Mouse (Mus musculus): ENCODE data around the gene Usp49.
"Not testable (repeated sequence)": the region's sequence is repeated elsewhere in the genome, so short reads cannot be mapped to it uniquely, and the experiment has no call there.

Usp49 gene

DNA sequence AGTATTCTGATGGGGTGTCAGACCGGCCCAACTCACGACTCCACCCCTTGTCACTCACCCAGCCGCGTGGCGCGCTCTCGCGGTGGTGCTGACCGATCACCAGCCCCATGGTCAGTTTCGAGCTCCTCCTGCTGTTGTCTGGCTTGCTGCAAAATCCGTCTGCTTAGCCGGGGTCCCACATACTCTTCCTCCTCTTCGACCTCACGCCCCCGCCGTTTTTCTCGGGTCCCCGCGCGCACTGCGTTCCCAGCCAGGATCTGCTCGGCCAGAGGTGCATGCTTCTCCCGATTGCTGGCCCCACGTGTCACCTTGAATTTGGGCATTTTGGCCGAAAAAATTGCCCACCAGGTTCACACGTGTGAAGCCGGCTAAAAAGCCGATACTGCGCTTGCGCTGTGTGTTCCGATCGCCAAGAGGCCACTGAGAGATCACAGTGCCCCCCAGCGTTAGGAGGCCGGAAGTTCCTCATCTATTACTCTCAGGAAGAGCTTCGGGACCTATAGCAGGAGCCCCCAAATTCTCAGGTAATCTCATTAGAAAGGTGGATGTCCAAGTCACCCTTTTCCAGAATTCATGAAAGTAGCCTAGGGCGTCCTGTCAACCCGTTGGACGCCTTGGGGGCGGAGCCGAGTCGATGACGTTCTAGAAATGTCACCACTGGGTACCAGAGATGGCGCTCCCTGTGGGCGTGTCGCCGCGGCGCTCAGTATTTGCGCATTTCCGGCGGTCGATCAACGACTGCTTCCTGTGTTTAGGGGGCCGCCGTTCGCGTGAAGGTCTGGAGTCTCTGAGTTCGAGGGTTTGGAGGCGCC is 19.4 kb upstream of the Usp49 start, which contains the start of the genes Bysl, Med20 and Gm20517:
Bysl (minus strand) TSS at position 644 of the 812 bp plus-strand sequence.
Med20 (plus strand) TSS at position 734 of the 812 bp plus-strand sequence.
Gm20517 (plus strand) TSS at position 741 of the 812 bp plus-strand sequence.
- peak; percentile 91 to 95 for DNase-seq

DNA sequence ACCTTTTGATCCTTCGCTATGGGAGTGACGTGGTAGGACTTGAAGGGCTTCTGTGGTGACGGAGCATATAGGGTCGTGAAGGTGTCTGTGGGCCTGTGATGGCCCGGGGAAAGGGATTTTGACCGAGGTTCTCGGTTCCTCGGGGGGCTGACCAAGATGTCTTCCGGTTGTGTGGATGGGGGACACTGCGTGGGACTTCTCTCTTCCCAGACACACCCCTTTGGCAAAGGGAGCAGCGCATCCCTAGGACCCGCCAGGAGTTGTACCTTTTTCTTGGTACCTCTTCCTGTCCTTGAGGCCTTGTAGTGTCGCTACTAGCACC is 18.9 kb upstream of the Usp49 start:
- DNase-seq: no peak

- DNase-seq: no peak
Measured at GRCm38 (mm10) chr17:47614018-47614417, 16.5 kb upstream of the Usp49 start.

DNA sequence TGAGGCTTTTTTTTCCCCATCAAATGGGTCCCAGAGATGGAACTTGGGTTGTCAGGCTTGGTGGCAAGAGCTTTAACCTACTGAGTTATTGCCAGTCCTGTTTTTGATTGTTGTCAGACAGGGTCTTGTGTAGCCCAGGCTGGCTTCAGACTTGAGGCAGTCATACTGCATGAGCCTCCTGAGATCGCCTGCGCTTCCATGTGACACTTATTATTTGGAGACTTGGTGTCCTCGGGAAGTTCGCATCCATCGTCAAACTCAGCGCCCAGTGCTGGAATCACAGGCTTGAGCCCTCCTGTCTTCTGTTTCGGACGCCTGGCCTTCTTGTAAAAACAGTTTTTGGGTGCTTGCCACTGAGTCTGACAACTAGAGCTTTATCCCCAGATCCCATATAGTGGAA is 14.4 kb upstream of the Usp49 start:
- DNase-seq: no peak

DNA sequence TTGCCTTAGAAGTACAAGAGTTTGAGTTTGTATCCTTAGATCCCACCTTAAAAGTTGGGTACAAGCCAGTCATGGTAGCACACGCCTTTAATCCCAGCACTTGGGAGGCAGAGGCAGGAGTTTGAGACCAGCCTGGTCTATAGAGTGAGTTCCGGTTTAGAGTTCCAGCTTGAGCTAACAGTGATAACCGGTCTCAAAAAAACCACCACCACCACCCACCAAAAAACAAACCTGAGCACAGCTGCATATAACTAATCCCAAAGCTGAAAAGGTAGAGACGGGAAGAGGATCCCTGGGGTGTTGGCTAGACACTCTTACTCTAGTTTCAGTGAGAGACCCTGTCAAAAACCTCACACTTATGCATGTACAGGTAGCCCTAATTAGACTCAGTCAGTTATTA is 13.8 kb upstream of the Usp49 start:
- no peak for DNase-seq

GRCm38 (mm10) chr17:47617605-47618307 is 12.7 kb upstream of the Usp49 start:
- no peak for DNase-seq

- no peak for DNase-seq
Measured at GRCm38 (mm10) chr17:47618556-47619311, 11.8 kb upstream of the Usp49 start.

DNA sequence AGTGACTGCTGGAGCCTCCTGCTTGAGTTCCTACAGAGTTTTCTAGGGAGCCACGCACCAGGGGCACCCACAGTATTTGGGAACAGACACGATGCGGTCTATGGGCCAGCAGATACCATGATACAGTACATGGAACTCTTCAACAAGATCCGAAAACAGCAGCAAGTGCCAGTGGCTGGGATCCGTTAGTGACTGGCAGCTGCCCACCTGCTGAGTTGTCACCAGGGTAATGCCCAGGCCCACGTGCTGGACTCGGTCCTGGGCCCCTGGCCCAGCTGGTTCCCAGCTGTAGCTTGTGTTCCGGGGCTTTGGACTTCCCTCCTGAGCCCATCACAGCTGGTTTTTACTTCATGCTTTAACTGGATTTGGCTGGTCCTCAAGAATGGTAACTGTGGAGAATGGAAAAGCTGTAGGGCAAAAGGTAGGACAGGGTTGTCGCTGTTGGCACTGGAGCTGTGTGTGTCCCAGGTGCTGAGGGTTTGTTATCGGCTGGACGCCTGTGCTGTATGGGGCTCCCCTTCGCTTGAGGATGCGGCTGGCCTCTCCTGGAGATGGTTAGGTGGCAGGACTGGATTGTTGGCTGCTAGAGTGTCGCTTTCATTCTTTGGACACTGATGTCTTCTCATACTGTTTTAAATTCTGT is 7.5 kb upstream of the Usp49 start:
- DNase-seq: no peak

DNA sequence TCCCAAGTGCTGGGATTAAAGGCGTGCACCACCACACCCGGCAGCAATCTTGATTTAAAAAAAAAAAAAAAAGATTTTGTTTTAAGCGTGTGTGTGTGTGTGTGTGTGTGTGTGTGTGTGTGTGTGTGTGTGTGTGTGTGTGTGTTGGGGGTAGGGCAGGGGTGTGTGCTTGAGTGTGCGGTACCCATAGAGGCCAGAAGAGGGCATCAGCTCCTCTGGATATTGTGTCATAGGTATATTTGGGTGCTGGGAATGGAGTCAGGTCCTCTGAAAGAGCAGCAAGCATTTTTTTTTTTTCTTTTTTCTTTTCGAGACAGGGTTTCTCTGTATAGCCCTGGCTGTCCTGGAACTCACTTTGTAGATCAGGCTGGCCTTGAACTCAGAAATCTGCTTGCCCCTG is 5.9 kb upstream of the Usp49 start:
- not testable (repeated sequence) for DNase-seq

DNA sequence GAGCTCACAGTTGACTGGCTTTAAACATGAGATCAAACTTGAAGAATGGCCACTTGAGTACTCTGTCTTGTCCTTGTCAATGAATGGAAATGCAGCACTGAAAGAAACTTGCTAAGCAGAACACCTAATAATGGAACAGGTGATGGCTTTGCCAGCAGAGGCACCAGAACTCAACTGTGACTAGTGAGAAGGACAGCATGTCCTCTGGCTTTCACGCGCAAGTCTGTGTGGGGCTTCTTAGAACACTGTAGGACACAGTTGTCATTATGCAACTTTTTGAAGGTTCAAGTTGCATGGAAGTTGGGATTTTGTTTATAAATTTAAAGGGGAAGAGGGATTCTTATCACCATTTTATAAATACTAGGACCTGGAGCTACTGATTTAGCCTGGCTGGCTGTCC is 5.4 kb upstream of the Usp49 start:
- no peak for DNase-seq

DNA sequence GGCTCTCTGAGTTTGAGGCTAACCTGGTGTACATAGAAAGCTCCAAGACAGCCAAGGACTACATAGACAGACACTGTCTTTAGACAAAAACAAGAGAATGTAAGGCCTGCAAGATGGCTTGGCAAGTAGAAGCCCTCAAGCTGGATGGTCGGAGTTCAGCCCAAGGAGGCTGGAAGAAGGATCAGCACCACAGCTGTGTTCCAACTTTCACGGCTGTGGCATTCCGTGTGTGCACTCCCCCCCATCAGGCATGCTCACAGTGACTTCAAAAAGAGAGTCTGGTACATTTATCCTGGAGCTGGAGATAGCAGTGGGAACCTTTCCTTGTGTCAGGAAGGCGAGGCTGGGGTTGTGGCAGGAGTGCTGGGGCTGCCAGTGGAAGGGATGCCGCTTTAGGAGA is 4.5 kb upstream of the Usp49 start:
- no peak for DNase-seq

GRCm38 (mm10) chr17:47627791-47628190 is 2.7 kb upstream of the Usp49 start:
- no peak for DNase-seq

DNA sequence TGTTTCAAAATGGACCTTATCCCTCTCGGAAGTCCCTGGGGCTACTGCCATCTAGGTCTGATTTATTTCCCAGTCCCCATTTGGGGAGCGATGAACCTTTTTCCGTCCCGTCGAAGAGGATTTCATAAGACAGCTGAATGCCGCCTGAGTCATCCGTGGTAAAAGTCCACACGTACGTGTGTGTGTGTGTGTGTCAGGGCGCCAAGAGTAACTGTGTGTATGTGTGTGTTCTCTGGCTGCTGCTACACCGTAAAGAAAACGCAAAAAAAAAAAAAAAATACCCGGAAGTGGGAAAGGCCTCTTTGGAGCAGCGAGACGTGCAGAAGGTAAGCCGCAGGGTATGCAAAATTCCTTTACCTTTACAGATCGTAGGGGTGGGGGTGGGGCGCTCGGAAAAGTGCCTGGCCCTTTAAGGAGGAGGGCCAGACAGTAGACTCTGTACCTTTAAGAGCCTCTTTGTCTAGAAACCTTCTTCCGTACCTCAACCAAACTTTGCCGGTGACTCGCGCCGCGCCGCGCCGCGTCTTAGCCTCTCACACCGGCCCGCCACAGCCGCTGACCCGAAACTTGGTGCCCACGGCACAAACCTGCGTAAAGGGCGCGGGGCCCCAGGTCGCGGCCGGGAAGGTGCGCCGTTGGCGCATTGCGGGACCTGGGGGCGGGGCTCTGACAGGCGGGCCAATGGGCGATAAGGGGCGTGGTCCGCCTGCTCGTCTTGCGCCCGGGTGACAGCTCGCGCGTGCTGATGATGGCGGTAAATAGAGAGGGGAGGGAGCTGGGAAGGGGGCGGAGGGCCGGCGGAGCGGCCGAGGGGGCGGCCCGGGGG is 1.4 kb upstream of the Usp49 start:
- DNase-seq: peak; percentile 86 to 94

DNA sequence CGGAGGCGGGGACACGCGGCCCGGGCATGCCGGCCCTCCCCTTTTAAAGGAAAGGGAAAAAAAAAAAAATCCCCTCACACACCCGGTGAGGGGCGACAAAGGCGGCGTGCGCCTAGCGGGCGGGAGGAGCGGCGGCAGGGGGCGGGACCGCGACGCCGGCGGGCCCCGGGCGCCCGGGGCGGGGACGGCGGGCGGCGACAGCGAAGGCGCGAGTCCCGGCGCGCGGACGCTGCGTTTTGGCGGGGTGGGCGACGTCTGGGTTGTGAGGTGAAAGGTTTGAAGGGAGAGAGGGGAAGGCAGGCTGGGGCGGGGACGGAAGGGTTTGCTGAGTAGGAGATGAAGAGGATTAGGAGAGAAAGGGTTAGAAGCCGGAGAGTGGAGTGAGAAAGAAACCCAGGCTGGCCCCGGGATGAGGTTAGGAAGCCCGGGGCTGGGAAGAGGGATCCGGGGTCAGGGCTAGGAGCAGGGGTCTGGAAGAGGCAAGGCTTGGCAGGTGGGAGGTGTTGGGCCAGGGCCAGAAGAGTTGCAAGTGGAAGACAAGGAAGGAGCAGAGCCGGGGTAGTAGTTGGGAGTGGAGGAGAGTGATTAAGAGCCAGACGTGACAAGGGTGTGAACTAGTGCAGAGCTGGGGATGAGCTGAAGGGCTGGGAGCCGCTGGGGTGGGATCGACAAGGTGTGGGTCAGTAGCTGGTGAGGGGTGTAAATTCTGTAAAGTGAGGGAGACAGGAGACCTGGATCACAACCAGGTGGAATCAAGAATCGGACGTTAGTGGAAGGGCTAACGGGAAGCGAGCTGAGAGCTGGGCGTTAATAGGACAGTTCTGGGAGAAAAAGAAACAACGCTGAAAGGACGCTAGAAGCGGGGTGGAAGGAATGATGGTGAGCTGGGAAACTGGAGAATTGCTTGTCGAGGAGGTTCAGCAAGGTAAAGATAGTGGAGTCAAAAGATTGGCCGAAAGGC is 493 bp upstream of the Usp49 start:
- DNase-seq: peak in 1 of 2 experiments; percentile 19

GRCm38 (mm10) chr17:47632181-47632840 is 1.8 kb downstream of the Usp49 start:
- no peak for DNase-seq

- DNase-seq: no peak
Measured at GRCm38 (mm10) chr17:47633999-47634770, 3.7 kb downstream of the Usp49 start.

- DNase-seq: no peak
Measured at GRCm38 (mm10) chr17:47642992-47643391, 12.5 kb downstream of the Usp49 start.

DNA sequence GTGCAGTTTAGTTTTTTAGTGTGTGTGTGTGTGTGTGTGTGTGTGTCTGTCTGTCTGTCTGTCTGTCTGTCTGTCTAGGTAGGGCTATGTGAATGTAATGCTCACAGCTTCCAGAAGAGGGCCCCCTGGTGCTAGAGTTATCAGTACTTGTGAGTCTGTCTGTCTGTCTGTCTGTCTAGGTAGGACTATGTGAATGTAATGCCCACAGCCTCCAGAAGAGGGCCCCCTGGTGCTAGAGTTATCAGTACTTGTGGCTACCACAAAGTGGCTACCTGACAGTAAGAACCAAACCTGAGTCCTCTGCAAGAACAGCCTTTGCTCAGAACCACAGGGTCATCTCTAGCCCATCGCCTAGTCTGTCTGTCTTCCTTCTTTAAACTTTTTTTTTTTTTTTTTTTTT is 16.2 kb downstream of the Usp49 start:
- peak in 1 of 2 experiments; percentile 48 for DNase-seq

DNA sequence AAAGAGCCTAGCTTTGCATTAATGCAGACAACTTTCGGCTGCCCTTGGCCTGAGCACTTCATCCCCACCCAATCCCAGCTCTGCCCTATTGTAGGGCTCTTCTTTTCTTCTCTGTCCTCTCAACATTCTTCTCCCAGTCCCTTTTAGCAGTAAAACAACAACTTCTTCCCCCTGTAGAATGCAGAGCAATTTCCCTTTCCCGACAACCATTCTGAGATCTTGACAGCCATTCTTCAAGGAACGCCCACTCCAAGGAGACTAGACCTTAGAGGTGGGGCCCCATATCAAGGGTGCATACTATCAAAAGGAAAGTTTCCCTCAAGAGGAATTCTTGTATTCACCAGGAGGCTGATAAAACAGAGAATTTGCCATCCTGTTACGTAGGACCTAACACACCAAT is 18.5 kb downstream of the Usp49 start:
- no peak for DNase-seq
